Mouse (Mus musculus): ENCODE data around the gene Gm6760. TPM values are rescaled to one million over a fixed set of nuclear protein-coding genes. Genes with fewer than 3 reads are reported as not detected.

The Gm6760 gene
- not detected in 2 replicates for polyA plus RNA-seq (2015; fragmentation: Nextera tagmentation; extraction: Ambion mirVana)

DNA sequence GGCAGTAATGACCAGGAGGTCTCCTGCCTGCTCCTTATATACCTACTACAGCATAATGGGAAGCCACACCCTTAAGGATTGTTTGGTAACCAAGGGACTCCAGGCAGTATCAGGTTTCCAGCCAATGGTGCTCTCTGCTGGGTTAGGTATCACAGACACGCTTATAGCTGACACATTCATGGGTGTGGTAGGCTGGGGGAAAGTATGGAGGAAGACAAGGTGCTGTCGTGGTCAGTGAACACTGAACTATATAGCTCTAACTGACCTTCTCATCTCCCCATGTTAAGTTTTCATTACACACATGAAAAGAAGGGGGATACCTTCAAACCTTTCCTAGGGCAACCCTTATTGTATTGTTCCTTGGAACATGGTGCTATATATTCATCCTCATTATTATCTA is at the start of gene Gm6760:
Gene Gm6760 (minus strand): TSS at position 101 of the 400 bp plus-strand sequence.
- no peaks in the 10 kb centered on the region for H3K36me3 ChIP-seq
- WGBS: 70% methylated on average over 2 of the region's 2 CpGs
- no peak within 1 kb of the TSS for H3K4me3 ChIP-seq
- no peak within 1 kb of the TSS for H3K4me2 ChIP-seq
- no peaks in the 10 kb centered on the region for H3K4me1 ChIP-seq
- no peak within 1 kb of the TSS for H3K9ac ChIP-seq
- ATAC-seq (ENCODE audit: insufficient number of reproducible peaks, insufficient read depth, low FRiP score, low TSS enrichment, low read depth): no peak
- H3K27me3 ChIP-seq: no peaks in the 10 kb centered on the region
- H3K27ac ChIP-seq: no peak within 1 kb of the TSS
- H3K9me3 ChIP-seq: no peaks in the 10 kb centered on the region

DNA sequence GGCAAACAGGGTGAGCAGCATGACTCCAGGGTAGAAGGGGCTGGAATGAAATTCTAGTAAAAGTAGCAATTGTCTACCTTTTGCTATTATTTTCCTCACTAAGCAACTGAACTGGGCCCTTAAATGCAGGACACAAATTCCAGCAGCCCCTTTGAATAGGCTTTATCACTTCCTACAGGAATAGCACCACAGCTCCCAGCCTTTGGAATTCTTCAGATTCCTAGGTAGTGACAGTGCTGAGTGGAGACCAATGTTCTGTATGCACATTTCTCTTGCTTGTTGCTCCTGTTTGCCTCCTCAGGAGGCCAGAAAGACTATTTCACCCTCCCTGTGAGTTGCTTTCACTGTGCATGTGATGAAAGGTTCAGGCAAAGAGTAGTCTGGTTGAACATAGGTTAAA is 29.2 kb upstream of the Gm6760 start:
- ATAC-seq (ENCODE audit: insufficient number of reproducible peaks, insufficient read depth, low FRiP score, low TSS enrichment, low read depth): no peak
- Histone ChIP-seq H3K4me2 (no peak overlapping the region), H3K27me3 (no peaks in the 10 kb centered on the region), H3K36me3 (no peaks in the 10 kb centered on the region), H3K9me3 (no peaks in the 10 kb centered on the region), H3K27ac (no peak overlapping the region), H3K9ac (no peak overlapping the region), H3K4me1 (no peaks in the 10 kb centered on the region), H3K4me3 (no peak overlapping the region)

DNA sequence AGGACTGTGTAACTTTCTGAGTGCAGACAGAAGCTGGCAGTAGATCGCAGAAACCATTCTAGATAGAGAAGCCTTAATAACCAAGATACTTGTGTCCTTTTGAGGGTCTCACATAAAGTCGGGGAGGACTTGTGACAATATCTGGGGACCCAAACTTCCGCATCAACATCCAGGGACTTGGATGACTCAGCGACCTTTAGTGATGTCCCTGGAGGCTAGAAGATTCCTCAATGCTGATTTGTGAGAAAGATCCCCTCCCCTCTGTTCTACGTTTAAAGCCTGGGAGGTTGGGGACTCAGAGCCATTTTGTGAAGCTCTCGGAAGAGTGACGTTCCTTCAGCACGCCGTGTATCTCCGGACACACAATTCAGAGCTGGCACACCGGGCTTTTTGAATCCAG is 21.2 kb upstream of the Gm6760 start, which contains the start of gene 3830417A13Rik:
Gene 3830417A13Rik (plus strand): TSS at position 301 of the 400 bp plus-strand sequence.
- Histone ChIP-seq H3K9ac (no peak within 1 kb of the TSS), H3K4me3 (no peak within 1 kb of the TSS), H3K4me1 (no peaks in the 10 kb centered on the region), H3K27me3 (no peaks in the 10 kb centered on the region), H3K36me3 (no peaks in the 10 kb centered on the region), H3K4me2 (no peak within 1 kb of the TSS), H3K9me3 (no peaks in the 10 kb centered on the region), H3K27ac (no peak within 1 kb of the TSS)
- no peak for ATAC-seq (ENCODE audit: insufficient number of reproducible peaks, insufficient read depth, low FRiP score, low TSS enrichment, low read depth)
- 85% methylated on average over 11 of the region's 11 CpGs for WGBS

Other genes starting within 250 kb of the Gm6760 start
- 1.2 and 1.3 TPM in 2 replicates for gene 3830417A13Rik, start 21.4 kb upstream of the Gm6760 start, polyA plus RNA-seq (2015; fragmentation: Nextera tagmentation; extraction: Ambion mirVana)
- gene Slitrk4, start 124.8 kb upstream of the Gm6760 start, polyA plus RNA-seq (2015; fragmentation: Nextera tagmentation; extraction: Ambion mirVana): 2.2 and 3.3 TPM in 2 replicates